Mouse (Mus musculus): ENCODE results near the gene Nedd9.

DNA sequence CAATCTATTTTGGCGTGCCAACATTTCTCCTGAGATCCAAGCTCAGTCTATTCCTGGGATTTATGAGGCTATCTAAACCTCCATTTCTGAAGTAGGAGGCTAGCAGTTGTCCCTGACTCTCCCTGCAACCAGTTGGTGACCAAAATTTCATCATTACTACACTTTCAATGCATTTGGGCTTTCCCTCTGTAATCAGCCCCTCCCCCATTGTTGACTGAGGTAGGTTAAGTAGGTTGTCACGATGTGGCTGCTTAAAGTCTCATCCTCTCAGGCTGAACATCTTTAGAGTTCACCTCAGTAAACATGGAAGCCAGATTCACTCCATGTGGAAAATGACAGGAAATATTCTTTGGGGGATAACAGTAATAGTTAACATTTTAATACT lies 15.7 kb upstream of the Nedd9 start:
- TF ChIP-seq CTCF (IDR thresholded peaks at IDR 0.05; ENCODE audit: low read depth, low read length) (no peak), EP300 (IDR thresholded peaks at IDR 0.05; ENCODE audit: insufficient read depth, low read depth, low read length) (no peak), POLR2A (IDR thresholded peaks at IDR 0.05; ENCODE audit: insufficient read depth, low read length) (no peak)

Data from ES-Bruce4 (cell line).